Mouse (Mus musculus) forebrain, embryonic 11.5 days (tissue): ENCODE results near the gene Ppm1n. TPM values are rescaled to one million over a fixed set of nuclear protein-coding genes. Genes with fewer than 3 reads are reported as not detected.

Experiments
- ATAC-seq: fragments of 200-750 bp; cut with Nextera tagmentation; replicated peaks from 2 replicates; pipeline ENCODE4 v1.8.0; 2017; ENCODE audit warnings: moderate TSS enrichment; ENCODE audit not compliant: low FRiP score
- DNase-seq: peaks from one replicate; pipeline ENCODE4 v3.0.0-alpha.2; 2017; ENCODE audit warnings: low spot score
- H3K27ac ChIP-seq: fragments of 300-500 bp; sonication (generic); 2 replicates; pipeline ENCODE4 v1.5.1; 2014; ENCODE audit warnings: low read depth, low read length
- H3K27me3 ChIP-seq: fragments of 300-500 bp; sonication (generic); 2 replicates; pipeline ENCODE4 v1.6.1; 2014; ENCODE audit warnings: mild to moderate bottlenecking, low read length, mixed read lengths; ENCODE audit not compliant: control insufficient read depth, insufficient read depth
- H3K36me3 ChIP-seq: fragments of 300-500 bp; sonication (generic); 2 replicates; pipeline ENCODE4 v1.6.1; 2014; ENCODE audit warnings: mild to moderate bottlenecking, low read length, moderate library complexity, mixed read lengths; ENCODE audit not compliant: control insufficient read depth, insufficient read depth
- H3K4me1 ChIP-seq: fragments of 300-500 bp; sonication (generic); replicated peaks from 2 replicates; pipeline ENCODE4 v1.6.1; 2014; ENCODE audit warnings: low read length, mixed read lengths; ENCODE audit not compliant: control insufficient read depth, insufficient read depth
- H3K4me2 ChIP-seq: fragments of 300-500 bp; sonication (generic); 2 replicates; pipeline ENCODE4 v1.6.1; 2014; ENCODE audit warnings: low read depth, mild to moderate bottlenecking, low read length, moderate library complexity, mixed read lengths; ENCODE audit not compliant: severe bottlenecking
- H3K4me3 ChIP-seq: fragments of 300-500 bp; sonication (generic); 2 replicates; pipeline ENCODE4 v1.5.1; 2014; ENCODE audit warnings: low read depth, low read length
- H3K9ac ChIP-seq: fragments of 300-500 bp; sonication (generic); 2 replicates; pipeline ENCODE4 v1.6.1; 2014; ENCODE audit warnings: low read length
- H3K9me3 ChIP-seq: fragments of 300-500 bp; sonication (generic); 2 replicates; pipeline ENCODE4 v1.6.1; 2016; ENCODE audit warnings: low read length, mixed read lengths; ENCODE audit not compliant: control insufficient read depth
- WGBS: fragments of 180-500 bp; shearing (Covaris S2); extraction: QIAGEN DNeasy Blood & Tissue Kit; methylation state at CpG from one replicate; pipeline ENCODE4 v1.1.7; 2014; 5-methylcytosine and 5-hydroxymethylcytosine counted together
- polyA plus RNA-seq: library from polyadenylated mRNA; unstranded; fragments of >200 nt; fragmentation: Nextera tagmentation; extraction: Ambion mirVana; gene quantifications from 2 replicates; pipeline ENCODE4 v1.2.1, GENCODE M21; 2014

The Ppm1n gene
- polyA plus RNA-seq, 1 experiment from 2014 or later, result 0.44 TPM

GRCm38 (mm10) chr7:19239423-19239822, 40.4 kb downstream of the Ppm1n start:
- WGBS, result 0% methylated on average over 1 of the region's 1 CpGs
- no peaks in the 10 kb centered on the region for H3K36me3 ChIP-seq
- H3K4me1 ChIP-seq, result no peaks in the 10 kb centered on the region; the same call in 1 of the 2 replicates
- peak; percentile 94 for DNase-seq
- no peaks in the 10 kb centered on the region for H3K9me3 ChIP-seq
- H3K27me3 ChIP-seq, result no peaks in the 10 kb centered on the region
- no peak overlapping the region for H3K27ac ChIP-seq
- no peak overlapping the region for H3K4me3 ChIP-seq
- no peak overlapping the region for H3K4me2 ChIP-seq
- ATAC-seq, result peak; percentile 86
- H3K9ac ChIP-seq, result no peak overlapping the region

- WGBS, result 98% methylated on average over 4 of the region's 4 CpGs
- no peak overlapping the region for H3K9ac ChIP-seq
- no peak for ATAC-seq
These were observed 41.5 kb downstream of the Ppm1n start for GRCm38 (mm10) chr7:19238344-19238743.

GRCm38 (mm10) chr7:19236411-19236810, 43.5 kb downstream of the Ppm1n start:
- no peak for ATAC-seq
- Histone ChIP-seq H3K4me2 (no peak overlapping the region), H3K27ac (no peak overlapping the region), H3K9me3 (no peaks in the 10 kb centered on the region), H3K36me3 (no peaks in the 10 kb centered on the region), H3K27me3 (no peaks in the 10 kb centered on the region), H3K4me3 (no peak overlapping the region), H3K4me1 (no peaks in the 10 kb centered on the region; the same call in 1 of the 2 replicates), H3K9ac (no peak overlapping the region)
- no peak for DNase-seq
- WGBS, result 84% methylated on average over 2 of the region's 2 CpGs

More at GRCm38 (mm10) chr7:19238344-19238743, 41.5 kb downstream of the Ppm1n start:
- H3K36me3 ChIP-seq, result no peaks in the 10 kb centered on the region
- no peak for DNase-seq
- H3K27me3 ChIP-seq, result no peaks in the 10 kb centered on the region
- no peaks in the 10 kb centered on the region for H3K9me3 ChIP-seq
- H3K4me2 ChIP-seq, result no peak overlapping the region
- H3K4me1 ChIP-seq, result no peaks in the 10 kb centered on the region; the same call in 1 of the 2 replicates
- H3K27ac ChIP-seq, result no peak overlapping the region
- no peak overlapping the region for H3K4me3 ChIP-seq

- DNase-seq, result no peak
- no peaks in the 10 kb centered on the region for H3K27me3 ChIP-seq
- no peak overlapping the region for H3K27ac ChIP-seq
- no peak for ATAC-seq
- H3K36me3 ChIP-seq, result no peaks in the 10 kb centered on the region
- H3K4me2 ChIP-seq, result no peak overlapping the region
- H3K9me3 ChIP-seq, result no peaks in the 10 kb centered on the region
- no peak overlapping the region for H3K9ac ChIP-seq
- no peaks in the 10 kb centered on the region; the same call in 1 of the 2 replicates for H3K4me1 ChIP-seq
- H3K4me3 ChIP-seq, result no peak overlapping the region
- WGBS, result 88% methylated on average over 2 of the region's 2 CpGs
These were observed 44.7 kb downstream of the Ppm1n start for GRCm38 (mm10) chr7:19235092-19235671.

GRCm38 (mm10) chr7:19234652-19235051, 45.2 kb downstream of the Ppm1n start:
- Histone ChIP-seq H3K4me3 (no peak overlapping the region), H3K27ac (no peak overlapping the region), H3K9me3 (no peaks in the 10 kb centered on the region), H3K4me2 (no peak overlapping the region), H3K4me1 (no peaks in the 10 kb centered on the region; the same call in 1 of the 2 replicates), H3K36me3 (no peaks in the 10 kb centered on the region), H3K27me3 (no peaks in the 10 kb centered on the region), H3K9ac (no peak overlapping the region)
- WGBS, result 78% methylated on average over 5 of the region's 5 CpGs
- no peak for ATAC-seq
- DNase-seq, result no peak

GRCm38 (mm10) chr7:19231849-19232248, 48.0 kb downstream of the Ppm1n start:
- H3K4me2 ChIP-seq, result no peak overlapping the region
- H3K9ac ChIP-seq, result no peak overlapping the region
- ATAC-seq (no peak), DNase-seq (no peak)
- H3K4me3 ChIP-seq, result no peak overlapping the region
- H3K27me3 ChIP-seq, result no peaks in the 10 kb centered on the region
- no peak overlapping the region for H3K27ac ChIP-seq
- H3K36me3 ChIP-seq, result no peaks in the 10 kb centered on the region
- peaks cover 2% of the 10 kb centered on the region; the same call in 1 of the 2 replicates for H3K4me1 ChIP-seq
- H3K9me3 ChIP-seq, result no peaks in the 10 kb centered on the region
- 97% methylated on average over 3 of the region's 3 CpGs for WGBS

GRCm38 (mm10) chr7:19230899-19231298, 49.0 kb downstream of the Ppm1n start:
- WGBS, result 98% methylated on average over 5 of the region's 5 CpGs
- ATAC-seq (no peak), DNase-seq (no peak)
- H3K27me3 ChIP-seq, result no peaks in the 10 kb centered on the region
- no peak overlapping the region for H3K27ac ChIP-seq
- H3K9ac ChIP-seq, result no peak overlapping the region
- no peak overlapping the region for H3K4me3 ChIP-seq
- no peaks in the 10 kb centered on the region for H3K36me3 ChIP-seq
- H3K4me1 ChIP-seq, result peaks cover 2% of the 10 kb centered on the region; the same call in 1 of the 2 replicates
- no peak overlapping the region for H3K4me2 ChIP-seq
- H3K9me3 ChIP-seq, result no peaks in the 10 kb centered on the region

GRCm38 (mm10) chr7:19230041-19230580, 49.8 kb downstream of the Ppm1n start:
- ATAC-seq, result no peak
- Histone ChIP-seq H3K4me2 (no peak overlapping the region), H3K9ac (no peak overlapping the region), H3K27ac (no peak overlapping the region), H3K4me1 (peaks cover 2% of the 10 kb centered on the region; the same call in 1 of the 2 replicates), H3K27me3 (no peaks in the 10 kb centered on the region), H3K36me3 (no peaks in the 10 kb centered on the region), H3K4me3 (no peak overlapping the region), H3K9me3 (no peaks in the 10 kb centered on the region)
- WGBS, result 96% methylated on average over 2 of the region's 2 CpGs
- DNase-seq, result no peak

- DNase-seq (no peak), ATAC-seq (no peak)
- Histone ChIP-seq H3K36me3 (no peaks in the 10 kb centered on the region), H3K9ac (peak overlapping the region; percentile 69), H3K4me3 (peak overlapping the region; percentile 60), H3K27ac (no peak overlapping the region), H3K4me2 (peak overlapping the region; percentile 87), H3K9me3 (no peaks in the 10 kb centered on the region), H3K4me1 (peaks cover 2% of the 10 kb centered on the region; the same call in 1 of the 2 replicates), H3K27me3 (no peaks in the 10 kb centered on the region)
- 49% methylated on average over 5 of the region's 5 CpGs for WGBS
These were observed 50.5 kb downstream of the Ppm1n start for GRCm38 (mm10) chr7:19229404-19229803.
